In genomic region chr4:43508666-43508997, GRCm38 (mm10) we compare ENCODE assay signal across 8 mouse cellular contexts. TPM values are rescaled to one million over a fixed set of nuclear protein-coding genes. Genes with fewer than 3 reads are reported as not detected.
DNase-seq lines count a peak whose midpoint lies in the region; ATAC-seq lines count a peak whose summit lies in the region.

No protein-coding gene starts in this region.

- H3K27me3 ChIP-seq in heart, embryonic 10.5 days (ENCODE audit: insufficient read depth, poor library complexity, severe bottlenecking): peaks cover 15% of the 10 kb centered on the region
- H3K27me3 ChIP-seq in kidney, embryonic 16.5 days (ENCODE audit: insufficient read depth, low read length): no peaks in the 10 kb centered on the region

- peak overlapping the region; percentile 81 for H3K27ac ChIP-seq in heart, embryonic 10.5 days
- 0 out of 2 replicates have a peak overlapping the region, but pooled peaks have one; percentile 8 for H3K27ac ChIP-seq in kidney, embryonic 16.5 days (ENCODE audit: low read length)

- H3K4me3 ChIP-seq in heart, embryonic 10.5 days: peak overlapping the region; percentile 60
- peak overlapping the region; percentile 57 for H3K4me3 ChIP-seq in kidney, embryonic 16.5 days (ENCODE audit: low read length)

- peak; percentile 74 for ATAC-seq in kidney, embryonic 16.5 days (ENCODE audit: low FRiP score, low TSS enrichment)

- peaks cover 37% of the 10 kb centered on the region for H3K4me1 ChIP-seq in heart, embryonic 10.5 days
- peaks cover 15% of the 10 kb centered on the region for H3K4me1 ChIP-seq in kidney, embryonic 16.5 days (ENCODE audit: insufficient read depth, low read length)

- peak overlapping the region; percentile 67 for H3K9ac ChIP-seq in kidney, embryonic 16.5 days (replicated peaks; ENCODE audit: low read length)

- peak; percentile 44 to 48 for DNase-seq in cerebellum, postnatal 25 days
- DNase-seq in cerebellum, adult 8-10 months: no peak
- peak; percentile 64 for DNase-seq in brain, adult 2 months (ENCODE audit: low read depth, low spot score)
- peak; percentile 86 for DNase-seq in heart, embryonic 10.5 days (ENCODE audit: low spot score)
- DNase-seq in lung, postnatal 25 days (ENCODE audit: low spot score): peak; percentile 82
- peak; percentile 75 for DNase-seq in retina, postnatal 1 day
- no peak for DNase-seq in right cerebral cortex, postnatal 36 days (ENCODE audit: low spot score in 2 of 2)

- H3K36me3 ChIP-seq in heart, embryonic 10.5 days: no peaks in the 10 kb centered on the region
- H3K36me3 ChIP-seq in kidney, embryonic 16.5 days (ENCODE audit: insufficient read depth, low read length): no peaks in the 10 kb centered on the region

- 3% methylated on average over 13 of the region's 13 CpGs for WGBS in heart, embryonic 10.5 days
- 6% methylated on average over 13 of the region's 13 CpGs for WGBS in kidney, embryonic 16.5 days

- peak overlapping the region; percentile 88 for H3K4me2 ChIP-seq in kidney, embryonic 16.5 days (replicated peaks; ENCODE audit: low read depth, low read length)

- H3K9me3 ChIP-seq in heart, embryonic 10.5 days: no peaks in the 10 kb centered on the region
- no peaks in the 10 kb centered on the region for H3K9me3 ChIP-seq in kidney, embryonic 16.5 days (ENCODE audit: low read length)

RNA-seq across cellular contexts. Expression of gene Car9, which starts 1.9 kb away (rescaled TPM):
- polyA plus RNA-seq in heart, embryonic 10.5 days (2016; fragmentation: Nextera tagmentation; extraction: Ambion mirVana): 1.4 and 1.7 TPM in 2 replicates
- 1.5 and 2.7 TPM in 2 replicates for polyA plus RNA-seq in kidney, embryonic 16.5 days (2015; fragmentation: Nextera tagmentation; extraction: Ambion mirVana)

RNA-seq across cellular contexts. Expression of gene Arhgef39, which starts 9.1 kb away (rescaled TPM):
- 39.9 and 40.1 TPM in 2 replicates for polyA plus RNA-seq in heart, embryonic 10.5 days (2016; fragmentation: Nextera tagmentation; extraction: Ambion mirVana)
- polyA plus RNA-seq in kidney, embryonic 16.5 days (2015; fragmentation: Nextera tagmentation; extraction: Ambion mirVana): 45.3 and 47.7 TPM in 2 replicates

RNA-seq across cellular contexts. Expression of gene Tpm2, which starts 14.9 kb away (rescaled TPM):
- polyA plus RNA-seq in heart, embryonic 10.5 days (2016; fragmentation: Nextera tagmentation; extraction: Ambion mirVana): 135 and 142 TPM in 2 replicates
- 233 and 312 TPM in 2 replicates for polyA plus RNA-seq in kidney, embryonic 16.5 days (2015; fragmentation: Nextera tagmentation; extraction: Ambion mirVana)

RNA-seq across cellular contexts. Expression of gene Ccdc107, which starts 15.9 kb away (rescaled TPM):
- polyA plus RNA-seq in heart, embryonic 10.5 days (2016; fragmentation: Nextera tagmentation; extraction: Ambion mirVana): 67.2 and 71.7 TPM in 2 replicates
- 73.5 and 89.4 TPM in 2 replicates for polyA plus RNA-seq in kidney, embryonic 16.5 days (2015; fragmentation: Nextera tagmentation; extraction: Ambion mirVana)

RNA-seq across cellular contexts. Expression of gene Sit1, which starts 25.1 kb away (rescaled TPM):
- polyA plus RNA-seq in heart, embryonic 10.5 days (2016; fragmentation: Nextera tagmentation; extraction: Ambion mirVana): not detected in 2 replicates
- not detected in 2 replicates for polyA plus RNA-seq in kidney, embryonic 16.5 days (2015; fragmentation: Nextera tagmentation; extraction: Ambion mirVana)

Comparison
In these comparisons a context has a peak if more than half of its experiments do, and no peak if none do; other contexts are left out.
1. DNase-seq: peak in cerebellum, postnatal 25 days (2 of 2), brain, adult 2 months (single experiment), heart, embryonic 10.5 days (single experiment), lung, postnatal 25 days (single experiment) and retina, postnatal 1 day (single experiment); none in cerebellum, adult 8-10 months (single experiment) and right cerebral cortex, postnatal 36 days (0 of 2).